In genomic region chr3:27463373-27463772, GRCm38 (mm10) we compare ENCODE assay signal across 14 mouse cellular contexts.
"Had no signal": no experiment of that assay in that cellular context is flagged by ENCODE, and none has a peak within 500 bp of the region (broad histone marks: within the 10 kb centered on the region; RNA-seq: fewer than 3 reads in every experiment).

No protein-coding gene starts in this region.

- DNase-seq: kidney, adult 11 months; kidney, adult 9 months; kidney, postnatal 4 days; liver; liver, embryonic 13.5 days; liver, postnatal 0 days; lung, postnatal 36 days had no signal

- H3K27me3 ChIP-seq: limb, embryonic 12.5 days; liver, embryonic 13.5 days; lung, embryonic 15.5 days; midbrain, embryonic 13.5 days; neural tube, embryonic 12.5 days had no signal

- H3K4me3 ChIP-seq: layer of hippocampus, adult 2 months; limb, embryonic 12.5 days; liver, embryonic 13.5 days; lung, embryonic 15.5 days; midbrain, embryonic 13.5 days; myocyte; neural tube, embryonic 12.5 days had no signal

- ATAC-seq: liver, postnatal 0 days; midbrain, embryonic 13.5 days had no signal

- H3K4me1 ChIP-seq: limb, embryonic 12.5 days; liver, embryonic 13.5 days; lung, embryonic 15.5 days; midbrain, embryonic 13.5 days; neural tube, embryonic 12.5 days had no signal

- H3K27ac ChIP-seq: kidney, postnatal 0 days; layer of hippocampus, adult 2 months; limb, embryonic 12.5 days; liver, embryonic 13.5 days; lung, embryonic 15.5 days; midbrain, embryonic 13.5 days; neural tube, embryonic 12.5 days had no signal
